Mouse (Mus musculus): Measurements from ENCODE around the gene Hexim1. TPM values are rescaled to one million over a fixed set of nuclear protein-coding genes. Genes with fewer than 3 reads are reported as not detected.

Gene Hexim1
- polyA plus RNA-seq (2016; fragmentation: Nextera tagmentation; extraction: Ambion mirVana) = 1.8 and 2.8 TPM in 2 replicates

DNA sequence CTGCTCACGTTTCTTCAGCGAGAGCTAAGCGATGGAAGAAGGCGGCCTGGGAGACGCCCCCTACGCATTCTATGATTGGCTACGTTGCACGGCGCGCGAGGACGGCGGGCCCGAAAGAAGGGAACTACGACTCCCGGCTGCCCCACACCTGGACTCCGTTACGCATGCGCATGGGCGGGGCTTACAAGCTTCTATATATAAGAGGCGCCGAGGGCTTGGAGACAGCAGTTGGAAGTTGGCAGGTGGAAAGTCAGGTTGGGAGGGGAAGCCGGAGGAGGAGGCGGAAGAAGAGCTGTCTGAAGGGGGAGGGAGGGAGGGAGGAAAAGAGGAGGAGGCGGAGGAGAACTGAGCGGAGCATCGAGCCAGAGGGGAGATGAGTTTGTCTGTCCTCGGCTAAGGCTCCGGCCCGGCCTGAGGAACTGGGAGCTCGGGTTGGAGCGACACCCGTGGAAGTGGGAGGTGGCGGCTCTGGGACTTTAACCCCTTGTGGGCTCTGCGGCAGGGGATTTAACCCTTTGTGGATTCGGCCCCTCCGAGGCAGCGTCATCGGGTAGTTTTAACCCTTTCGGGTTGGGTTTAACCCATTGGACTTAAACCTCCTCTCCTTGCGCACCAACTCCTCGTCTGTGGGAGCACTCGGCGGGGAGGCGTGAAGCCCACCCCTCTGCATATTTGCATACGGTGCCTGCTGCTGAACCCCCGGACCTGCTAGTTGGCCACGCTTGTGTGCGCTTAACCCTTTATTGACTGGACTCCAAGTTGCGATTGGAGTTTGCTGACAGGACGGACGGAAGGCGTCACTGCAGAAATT, at the start of gene Hexim1:
TSS of gene Hexim1 (plus strand) at position 224 of the 811 bp plus-strand sequence.
- peak; percentile 100 for DNase-seq (ENCODE audit: low spot score)
- Histone ChIP-seq H3K4me3 (peak within 1 kb of the TSS; percentile 69), H3K27ac (peak within 1 kb of the TSS; percentile 90), H3K4me1 (peaks cover 44% of the 10 kb centered on the region), H3K27me3 (ENCODE audit: insufficient read depth, poor library complexity, severe bottlenecking) (peaks cover 2% of the 10 kb centered on the region; the same call in 1 of the 2 replicates), H3K36me3 (no peaks in the 10 kb centered on the region), H3K9me3 (no peaks in the 10 kb centered on the region)
- under 1% methylated on average over 53 of the region's 53 CpGs for WGBS

GRCm38 (mm10) chr11:103067051-103067361, 49.0 kb upstream of the Hexim1 start:
- H3K9me3 ChIP-seq = no peaks in the 10 kb centered on the region
- no peaks in the 10 kb centered on the region for H3K27me3 ChIP-seq (ENCODE audit: insufficient read depth, poor library complexity, severe bottlenecking)
- DNase-seq (ENCODE audit: low spot score) = no peak
- H3K36me3 ChIP-seq = peaks cover 91% of the 10 kb centered on the region
- no peak overlapping the region for H3K27ac ChIP-seq
- H3K4me3 ChIP-seq = no peak overlapping the region
- peaks cover 15% of the 10 kb centered on the region for H3K4me1 ChIP-seq
- 85% methylated on average over 6 of the region's 6 CpGs for WGBS

DNA sequence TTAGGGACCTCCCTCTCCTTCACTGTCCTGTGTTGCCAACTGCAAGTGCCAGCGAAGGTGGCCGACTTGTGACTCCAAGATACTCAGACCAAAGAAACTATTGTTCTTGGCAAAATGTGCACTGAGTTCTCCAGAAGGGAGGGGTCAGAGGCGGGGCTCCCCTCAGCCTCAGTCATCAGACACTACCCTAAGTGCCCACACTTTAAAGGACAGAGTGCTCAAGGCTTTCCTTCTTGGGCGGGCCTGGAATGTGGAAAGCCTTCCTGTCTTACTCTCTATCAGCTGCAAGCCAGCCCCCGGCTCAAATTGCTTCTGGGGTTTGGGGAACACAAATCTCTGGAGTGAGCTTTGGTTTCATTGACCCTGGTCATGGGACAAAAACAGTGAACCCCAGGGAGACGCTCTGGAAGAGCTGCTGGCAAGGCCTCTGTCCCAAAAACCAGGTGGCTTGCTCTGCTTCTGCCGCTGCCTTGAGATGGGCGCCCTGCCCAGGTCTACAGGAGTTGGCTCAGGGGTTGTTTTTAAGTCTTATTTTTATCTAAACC, 48.5 kb upstream of the Hexim1 start:
- H3K27me3 ChIP-seq (ENCODE audit: insufficient read depth, poor library complexity, severe bottlenecking) = no peaks in the 10 kb centered on the region
- H3K4me3 ChIP-seq = no peak overlapping the region
- H3K9me3 ChIP-seq = no peaks in the 10 kb centered on the region
- WGBS = 61% methylated on average over 8 of the region's 8 CpGs
- H3K4me1 ChIP-seq = peaks cover 15% of the 10 kb centered on the region
- no peak for DNase-seq (ENCODE audit: low spot score)
- no peak overlapping the region for H3K27ac ChIP-seq
- H3K36me3 ChIP-seq = peaks cover 89% of the 10 kb centered on the region

- Histone ChIP-seq H3K4me3 (no peak overlapping the region), H3K27me3 (ENCODE audit: insufficient read depth, poor library complexity, severe bottlenecking) (no peaks in the 10 kb centered on the region), H3K27ac (no peak overlapping the region), H3K4me1 (peaks cover 15% of the 10 kb centered on the region), H3K36me3 (peaks cover 85% of the 10 kb centered on the region), H3K9me3 (no peaks in the 10 kb centered on the region)
- 90% methylated on average over 4 of the region's 4 CpGs for WGBS
- no peak for DNase-seq (ENCODE audit: low spot score)
Measured at GRCm38 (mm10) chr11:103068272-103068671, 47.8 kb upstream of the Hexim1 start.

- no peak overlapping the region for H3K4me3 ChIP-seq
- peaks cover 19% of the 10 kb centered on the region for H3K4me1 ChIP-seq
- H3K27ac ChIP-seq = no peak overlapping the region
- H3K27me3 ChIP-seq (ENCODE audit: insufficient read depth, poor library complexity, severe bottlenecking) = no peaks in the 10 kb centered on the region
- no peaks in the 10 kb centered on the region for H3K9me3 ChIP-seq
- no peak for DNase-seq (ENCODE audit: low spot score)
- peaks cover 79% of the 10 kb centered on the region for H3K36me3 ChIP-seq
- WGBS = 94% methylated on average over 11 of the region's 11 CpGs
Measured at GRCm38 (mm10) chr11:103068884-103069283, 47.1 kb upstream of the Hexim1 start.

GRCm38 (mm10) chr11:103069731-103070130, 46.3 kb upstream of the Hexim1 start:
- 98% methylated on average over 2 of the region's 2 CpGs for WGBS
- H3K36me3 ChIP-seq = peaks cover 70% of the 10 kb centered on the region

GRCm38 (mm10) chr11:103070322-103070880, 45.6 kb upstream of the Hexim1 start:
- H3K27ac ChIP-seq = no peak overlapping the region
- DNase-seq (ENCODE audit: low spot score) = no peak
- H3K27me3 ChIP-seq (ENCODE audit: insufficient read depth, poor library complexity, severe bottlenecking) = no peaks in the 10 kb centered on the region
- 88% methylated on average over 10 of the region's 10 CpGs for WGBS
- peaks cover 32% of the 10 kb centered on the region for H3K4me1 ChIP-seq
- no peak overlapping the region for H3K4me3 ChIP-seq
- H3K9me3 ChIP-seq = no peaks in the 10 kb centered on the region
- peaks cover 65% of the 10 kb centered on the region for H3K36me3 ChIP-seq

More at GRCm38 (mm10) chr11:103069731-103070130, 46.3 kb upstream of the Hexim1 start:
- Histone ChIP-seq H3K4me3 (no peak overlapping the region), H3K27ac (no peak overlapping the region), H3K27me3 (ENCODE audit: insufficient read depth, poor library complexity, severe bottlenecking) (no peaks in the 10 kb centered on the region), H3K9me3 (no peaks in the 10 kb centered on the region), H3K4me1 (peaks cover 27% of the 10 kb centered on the region)
- no peak for DNase-seq (ENCODE audit: low spot score)

- Histone ChIP-seq H3K36me3 (peaks cover 39% of the 10 kb centered on the region), H3K27me3 (ENCODE audit: insufficient read depth, poor library complexity, severe bottlenecking) (peaks cover 18% of the 10 kb centered on the region; the same call in 1 of the 2 replicates), H3K4me1 (peaks cover 25% of the 10 kb centered on the region), H3K27ac (peak overlapping the region; percentile 57; the same call in 1 of the 2 replicates), H3K4me3 (no peak overlapping the region), H3K9me3 (no peaks in the 10 kb centered on the region)
- no peak for DNase-seq (ENCODE audit: low spot score)
- WGBS = 84% methylated on average over 7 of the region's 7 CpGs
Measured at GRCm38 (mm10) chr11:103073671-103074070, 42.4 kb upstream of the Hexim1 start.

GRCm38 (mm10) chr11:103074121-103074650, 41.8 kb upstream of the Hexim1 start:
- Histone ChIP-seq H3K36me3 (peaks cover 34% of the 10 kb centered on the region), H3K4me1 (peaks cover 25% of the 10 kb centered on the region), H3K27me3 (ENCODE audit: insufficient read depth, poor library complexity, severe bottlenecking) (peaks cover 23% of the 10 kb centered on the region), H3K27ac (peak overlapping the region; percentile 57), H3K4me3 (peak overlapping the region; percentile 20; the same call in 1 of the 2 replicates), H3K9me3 (no peaks in the 10 kb centered on the region)
- WGBS = 57% methylated on average over 10 of the region's 10 CpGs
- DNase-seq (ENCODE audit: low spot score) = no peak

GRCm38 (mm10) chr11:103074796-103075323, 41.2 kb upstream of the Hexim1 start:
- Histone ChIP-seq H3K9me3 (no peaks in the 10 kb centered on the region), H3K36me3 (peaks cover 28% of the 10 kb centered on the region), H3K4me1 (peaks cover 26% of the 10 kb centered on the region), H3K4me3 (peak overlapping the region; percentile 20), H3K27me3 (ENCODE audit: insufficient read depth, poor library complexity, severe bottlenecking) (peaks cover 30% of the 10 kb centered on the region), H3K27ac (peak overlapping the region; percentile 57; the same call in 1 of the 2 replicates)
- DNase-seq (ENCODE audit: low spot score) = no peak
- WGBS = 14% methylated on average over 10 of the region's 10 CpGs

- Histone ChIP-seq H3K27ac (no peak overlapping the region), H3K27me3 (ENCODE audit: insufficient read depth, poor library complexity, severe bottlenecking) (peaks cover 40% of the 10 kb centered on the region), H3K9me3 (no peaks in the 10 kb centered on the region), H3K36me3 (peaks cover 17% of the 10 kb centered on the region), H3K4me3 (no peak overlapping the region), H3K4me1 (peaks cover 35% of the 10 kb centered on the region)
- 78% methylated on average over 7 of the region's 7 CpGs for WGBS
- DNase-seq (ENCODE audit: low spot score) = no peak
Measured at GRCm38 (mm10) chr11:103076010-103076409, 40.0 kb upstream of the Hexim1 start.

DNA sequence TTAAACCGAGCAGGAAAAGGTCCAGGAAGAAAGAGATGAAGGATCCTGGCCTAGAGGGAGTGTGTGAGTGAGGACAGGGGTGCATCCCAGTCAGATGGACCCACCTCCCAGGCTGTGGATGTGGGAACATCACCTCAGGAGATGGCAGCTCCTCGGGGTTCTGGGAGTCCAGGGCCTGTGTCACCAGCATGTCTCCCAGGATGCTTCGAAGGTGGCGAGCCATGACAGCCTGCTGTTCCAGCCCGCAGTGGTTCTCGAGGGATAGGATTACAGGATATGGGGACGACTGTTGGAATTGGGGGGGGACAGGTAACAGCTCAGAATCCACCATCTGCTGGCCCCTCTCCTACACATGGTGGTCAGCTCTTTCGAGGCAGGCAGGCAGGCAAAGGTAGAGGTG, 39.5 kb upstream of the Hexim1 start:
- WGBS = 78% methylated on average over 8 of the region's 8 CpGs
- peaks cover 46% of the 10 kb centered on the region for H3K27me3 ChIP-seq (ENCODE audit: insufficient read depth, poor library complexity, severe bottlenecking)
- peaks cover 39% of the 10 kb centered on the region for H3K4me1 ChIP-seq
- no peaks in the 10 kb centered on the region for H3K9me3 ChIP-seq
- H3K4me3 ChIP-seq = no peak overlapping the region
- no peak overlapping the region for H3K27ac ChIP-seq
- no peak for DNase-seq (ENCODE audit: low spot score)
- H3K36me3 ChIP-seq = peaks cover 12% of the 10 kb centered on the region

DNA sequence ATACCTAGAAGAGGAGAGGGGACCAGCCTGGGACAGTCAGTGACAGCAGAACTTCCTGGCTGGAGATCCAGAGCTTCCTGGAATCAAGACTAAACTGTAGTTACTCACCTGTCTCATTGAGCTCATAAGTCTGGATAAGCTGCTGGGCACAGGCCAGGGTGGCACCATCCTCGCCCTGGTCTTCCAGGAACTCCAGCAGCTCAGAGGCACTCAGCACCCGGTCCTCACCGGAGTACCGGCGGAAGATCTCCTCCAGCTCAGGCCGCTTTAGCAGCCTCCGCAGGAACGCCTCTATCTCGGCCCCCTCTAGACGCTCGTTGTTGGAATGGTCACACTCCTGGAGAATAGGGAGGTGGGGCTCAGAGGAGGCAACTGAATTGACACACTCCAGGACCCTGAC, 37.9 kb upstream of the Hexim1 start:
- peaks cover 6% of the 10 kb centered on the region; the same call in 1 of the 2 replicates for H3K36me3 ChIP-seq
- H3K4me1 ChIP-seq = peaks cover 40% of the 10 kb centered on the region
- H3K27ac ChIP-seq = no peak overlapping the region
- H3K9me3 ChIP-seq = no peaks in the 10 kb centered on the region
- 64% methylated on average over 11 of the region's 11 CpGs for WGBS
- DNase-seq (ENCODE audit: low spot score) = no peak
- peaks cover 62% of the 10 kb centered on the region for H3K27me3 ChIP-seq (ENCODE audit: insufficient read depth, poor library complexity, severe bottlenecking)
- H3K4me3 ChIP-seq = no peak overlapping the region
